Mouse (Mus musculus) gastrocnemius, adult 18-20 months (tissue): ENCODE data around the gene Mmgt2. TPM values are rescaled to one million over a fixed set of nuclear protein-coding genes. Genes with fewer than 3 reads are reported as not detected.

Experiments used
- DNase-seq: peaks from one replicate; pipeline ENCODE4 v3.0.0; 2021; ENCODE audit warnings: low spot score
- total RNA-seq, 2 experiments: library from RNA; stranded (reverse); gene quantifications; 2 replicates each; pipeline ENCODE4 v1.2.3; 2021

The Mmgt2 gene
- total RNA-seq, 2 experiments from 2014 or later, result 3.3 to 3.6 TPM

- DNase-seq, result no peak
Observed at GRCm38 (mm10) chr11:62699749-62700148, 51.3 kb downstream of the Mmgt2 start.

- DNase-seq, result no peak
Observed at GRCm38 (mm10) chr11:62701218-62701617, 52.8 kb downstream of the Mmgt2 start.

GRCm38 (mm10) chr11:62706141-62706540, 57.7 kb downstream of the Mmgt2 start:
- no peak for DNase-seq

- no peak for DNase-seq
Observed at GRCm38 (mm10) chr11:62708252-62708651, 59.8 kb downstream of the Mmgt2 start.

GRCm38 (mm10) chr11:62710657-62711056, 62.2 kb downstream of the Mmgt2 start:
- no peak for DNase-seq

Other genes with a start within 250 kb of the Mmgt2 start
- gene Pigl, start 190.2 kb upstream of the Mmgt2 start, total RNA-seq, result 1 to 10 TPM; 2.2 to 2.9 TPM
- gene Ncor1, start 190.1 kb upstream of the Mmgt2 start, total RNA-seq, result 100 to 1,000 TPM; 125 to 137 TPM
- 10 to 100 TPM; 16.5 to 19.5 TPM for gene Cenpv, start 109.4 kb upstream of the Mmgt2 start, total RNA-seq
- gene Ubb, start 97.5 kb upstream of the Mmgt2 start, total RNA-seq, result 100 to 1,000 TPM; 919 to 954 TPM
- gene Trpv2, start 74.2 kb upstream of the Mmgt2 start, total RNA-seq, result 1 to 10 TPM in 1 of 2 experiments, under 1 TPM in 1; 0.87 to 2.1 TPM
- 1 to 10 TPM; 3.2 to 3.5 TPM for gene Lrrc75a, start 141 bp upstream of the Mmgt2 start, total RNA-seq
- gene Zfp287, start 83.2 kb downstream of the Mmgt2 start, total RNA-seq, result 1 to 10 TPM in 1 of 2 experiments, under 1 TPM in 1; 0.96 to 1.3 TPM
- gene Gm10428, start 104.4 kb downstream of the Mmgt2 start, total RNA-seq, result not detected
- gene Zfp286, start 140.8 kb downstream of the Mmgt2 start, total RNA-seq, result 1 to 10 TPM; 1.1 to 1.4 TPM
- 10 to 100 TPM; 27.1 to 30.2 TPM for gene Trim16, start 171.6 kb downstream of the Mmgt2 start, total RNA-seq
- under 1 TPM; 0.07 to 0.19 TPM for gene Fbxw10, start 198.4 kb downstream of the Mmgt2 start, total RNA-seq
- 1 to 10 TPM; 4.8 to 5.4 TPM for gene Tvp23b, start 230.8 kb downstream of the Mmgt2 start, total RNA-seq